Mouse (Mus musculus) left cerebral cortex, postnatal 4 days (tissue): ENCODE measurements around the gene Klhl6. TPM values are rescaled to one million over a fixed set of nuclear protein-coding genes. Genes with fewer than 3 reads are reported as not detected.

Source experiments
- DNase-seq: peaks from one replicate; pipeline ENCODE4 v3.0.0-alpha.2; 2022
- intact Hi-C: fragments of 180-260 bp; cut with DNase I; formaldehyde crosslinking; loops from one replicate; pipeline ENCODE4 v1.15.1; 2025
- total RNA-seq, 2 experiments: library from RNA; stranded (reverse); gene quantifications; 2 replicates each; pipeline ENCODE4 v1.2.3; 2021

Gene Klhl6
- total RNA-seq, 2 experiments from 2014 or later, result 2.5 to 2.6 TPM

DNA sequence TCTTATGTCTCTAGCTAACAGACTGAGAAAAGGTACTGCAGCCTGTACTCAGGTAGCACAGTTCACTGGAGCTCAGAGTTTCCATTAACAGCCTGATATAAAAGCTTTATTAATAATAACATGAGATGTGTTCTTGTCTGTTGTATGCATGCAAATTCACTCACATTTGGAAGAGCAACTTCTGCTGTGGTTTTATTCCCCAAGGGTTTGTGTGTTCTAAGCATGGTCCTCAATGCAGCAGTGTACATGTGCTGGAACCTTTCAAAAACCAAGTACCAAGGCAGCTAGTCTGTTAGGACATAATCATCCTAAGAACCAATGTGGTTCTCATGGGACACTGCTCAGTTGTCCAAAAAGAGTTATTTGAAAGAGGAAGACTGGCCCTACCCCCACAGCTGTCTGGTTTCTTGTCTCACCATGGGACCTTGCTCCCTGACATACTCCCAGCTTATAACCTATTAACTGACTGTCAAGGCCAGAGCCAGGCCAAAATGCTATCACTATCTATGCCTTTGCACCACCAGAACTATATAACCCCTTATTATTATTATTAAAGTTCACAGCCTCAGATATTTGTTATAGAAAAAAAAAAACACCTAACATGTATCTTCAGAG lies 10.0 kb downstream of the Klhl6 start:
- intact Hi-C loops, result no loop called here
- DNase-seq, result no peak

DNA sequence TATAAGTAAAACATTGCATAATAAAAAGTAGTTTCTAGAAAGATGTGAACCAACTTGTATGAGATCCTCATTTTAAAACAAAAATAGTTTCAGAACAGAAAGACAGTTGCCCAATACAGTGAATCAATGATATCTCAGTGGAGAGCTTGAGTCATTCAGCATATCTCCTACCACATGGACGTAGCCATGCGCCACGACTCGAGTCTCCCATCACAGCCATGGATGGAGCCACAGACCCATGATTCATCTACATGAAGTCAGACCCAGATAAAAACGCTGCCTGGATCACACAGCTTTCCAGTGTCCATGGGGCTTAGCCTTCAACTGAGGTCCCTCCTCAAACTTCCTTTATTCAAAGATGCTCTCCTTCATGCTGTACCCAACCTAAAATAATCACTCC lies 13.3 kb downstream of the Klhl6 start:
- intact Hi-C loops, result no loop called here
- DNase-seq, result no peak

DNA sequence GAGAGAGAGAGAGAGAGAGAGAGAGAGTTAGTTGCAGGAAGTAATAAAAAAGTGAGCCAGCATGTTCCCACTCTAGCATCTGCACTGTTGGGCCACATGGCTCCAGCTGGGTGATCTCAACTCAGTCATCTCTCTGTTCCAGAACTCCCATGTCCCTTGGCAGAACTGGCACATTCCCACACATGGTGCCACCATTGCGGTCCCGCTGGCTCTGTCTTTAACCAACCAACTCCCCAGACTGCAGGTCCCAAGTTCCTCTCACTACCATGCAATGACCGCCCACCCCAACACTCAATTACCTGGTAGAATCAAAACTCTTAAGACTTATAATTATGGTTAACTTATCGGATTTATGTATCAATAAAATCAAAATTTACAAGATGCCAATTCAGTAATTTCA lies 14.2 kb downstream of the Klhl6 start:
- intact Hi-C loops, result no loop called here
- DNase-seq, result no peak

DNA sequence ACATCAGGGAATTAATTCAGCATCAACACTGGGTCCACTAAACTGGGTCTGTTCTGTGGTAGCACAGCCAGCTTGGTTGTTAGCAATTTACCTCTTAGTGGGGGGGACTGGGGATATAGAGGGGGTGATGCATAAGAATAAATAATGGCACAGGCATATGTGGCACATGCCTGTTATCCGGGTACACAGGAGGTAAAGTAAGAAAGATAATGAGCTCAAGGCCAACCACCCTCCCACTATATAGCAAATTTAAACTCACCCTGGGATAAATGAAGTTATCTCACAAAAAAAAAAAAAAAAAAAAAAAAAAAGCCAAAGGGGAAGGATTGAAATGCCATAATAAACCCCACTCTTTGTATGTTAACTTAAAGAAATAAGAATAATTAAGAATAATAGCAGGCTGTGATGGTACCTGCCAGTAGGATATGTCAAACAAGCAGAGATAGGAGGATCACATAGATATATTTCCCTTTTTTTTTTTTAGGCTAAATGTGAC lies 14.9 kb downstream of the Klhl6 start:
- no peak for DNase-seq
- intact Hi-C loops, result no loop called here

DNA sequence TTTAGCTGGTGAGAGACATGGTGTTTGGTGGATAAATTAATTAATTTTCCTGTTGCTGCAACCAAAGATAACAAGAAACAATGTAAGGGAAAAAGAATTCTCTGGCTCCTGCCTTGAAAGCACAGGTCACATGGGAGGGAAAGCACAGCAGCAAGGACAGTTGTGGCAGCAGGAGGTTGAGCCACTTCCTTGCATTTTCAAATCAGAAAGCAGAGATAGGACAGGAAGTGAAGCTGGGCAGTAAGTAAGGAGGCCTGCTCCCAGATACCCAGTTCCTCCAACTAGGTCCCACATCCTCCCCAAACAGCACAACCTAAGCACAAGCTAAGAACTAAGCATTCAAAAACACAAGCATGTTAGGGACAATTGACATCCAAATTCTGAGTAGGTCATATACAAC lies 15.9 kb downstream of the Klhl6 start:
- intact Hi-C loops, result no loop called here
- DNase-seq, result no peak

DNA sequence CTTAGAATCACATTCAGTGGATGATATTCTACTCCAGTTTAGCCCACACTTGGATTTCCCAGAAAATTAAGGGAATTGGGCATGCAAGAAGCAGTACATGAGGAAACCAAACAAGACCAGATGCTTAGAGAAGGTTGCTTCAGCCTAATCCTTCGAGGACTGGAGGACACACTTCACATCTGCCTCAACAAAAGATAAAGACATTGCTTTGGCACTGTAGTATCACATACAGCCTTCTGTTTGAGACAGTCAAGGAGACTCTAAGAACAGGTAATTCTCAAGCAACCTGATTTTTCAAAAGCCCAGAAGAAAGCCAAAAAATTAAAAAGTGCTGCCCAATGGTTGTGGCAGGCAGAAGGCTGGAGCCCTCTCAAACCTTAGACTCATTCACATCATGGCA lies 16.4 kb downstream of the Klhl6 start:
- DNase-seq, result no peak
- intact Hi-C loops, result no loop called here

DNA sequence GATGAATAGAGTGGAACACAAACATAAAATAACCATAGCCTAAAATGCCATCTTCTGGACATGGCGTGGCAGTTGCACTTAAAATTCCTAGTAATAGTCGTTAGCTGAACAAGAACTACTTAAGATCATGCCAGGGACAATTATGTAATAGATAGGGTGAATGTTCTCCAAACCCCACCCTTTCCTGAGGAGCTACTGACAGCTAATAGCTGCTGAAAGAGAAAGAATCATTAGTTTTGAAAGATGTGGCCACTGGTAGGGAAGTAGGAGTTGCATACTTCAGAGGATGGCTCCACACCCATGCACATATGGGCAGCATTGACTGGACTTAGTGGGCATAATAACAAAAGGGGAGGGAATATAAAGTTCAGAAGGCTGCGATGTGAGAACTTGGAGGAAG lies 19.9 kb downstream of the Klhl6 start:
- intact Hi-C loops, result no loop called here
- DNase-seq, result no peak

DNA sequence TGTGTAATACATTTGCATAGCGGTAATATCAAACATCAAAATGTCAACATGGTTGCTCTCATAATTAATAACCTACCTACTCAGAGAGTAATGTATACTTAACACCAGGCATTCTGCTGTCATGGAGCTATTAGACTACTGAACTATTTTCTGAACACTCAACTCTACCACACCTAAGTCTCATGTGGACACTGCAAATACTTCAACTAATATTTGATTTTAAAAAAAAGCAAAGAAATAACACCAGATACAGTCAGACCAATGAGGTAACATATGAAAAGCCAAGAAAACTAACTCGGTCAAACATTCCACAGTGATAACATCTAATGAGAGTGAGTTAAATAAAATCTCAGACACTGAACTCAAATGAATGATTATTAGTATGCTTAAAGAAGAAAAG lies 21.8 kb downstream of the Klhl6 start:
- no peak for DNase-seq
- intact Hi-C loops, result no loop called here

DNA sequence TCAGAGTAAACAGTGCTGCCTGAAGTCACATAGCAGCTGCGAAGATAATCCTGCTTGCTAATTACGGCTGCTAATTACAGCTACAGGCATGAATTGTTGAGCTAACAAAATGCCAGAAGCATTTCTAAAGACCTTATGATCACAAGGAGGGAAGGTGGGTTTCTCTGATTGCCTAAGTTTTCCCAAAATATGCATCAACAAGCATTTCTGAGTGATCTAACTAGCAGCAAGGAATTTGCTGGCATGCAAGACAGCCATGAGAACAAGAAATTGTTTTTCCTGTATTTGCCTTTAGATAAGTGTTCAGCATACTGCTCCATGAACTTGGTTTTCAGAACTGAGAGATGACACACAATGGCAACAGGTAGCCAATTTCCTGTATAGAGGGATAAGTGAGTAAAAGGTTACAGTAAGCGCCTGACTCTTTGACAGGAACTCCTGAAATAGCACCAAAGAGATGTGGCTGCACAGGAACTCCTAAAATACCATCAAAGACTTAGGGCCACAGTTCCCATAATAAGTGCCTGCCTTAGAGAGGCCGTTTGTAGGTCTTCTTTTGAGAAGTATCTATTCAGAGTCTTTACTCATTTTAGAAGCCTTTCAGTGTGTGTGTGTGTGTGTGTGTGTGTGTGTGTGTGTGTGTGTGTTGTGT lies 22.3 kb downstream of the Klhl6 start:
- intact Hi-C loops, result no loop called here
- no peak for DNase-seq

DNA sequence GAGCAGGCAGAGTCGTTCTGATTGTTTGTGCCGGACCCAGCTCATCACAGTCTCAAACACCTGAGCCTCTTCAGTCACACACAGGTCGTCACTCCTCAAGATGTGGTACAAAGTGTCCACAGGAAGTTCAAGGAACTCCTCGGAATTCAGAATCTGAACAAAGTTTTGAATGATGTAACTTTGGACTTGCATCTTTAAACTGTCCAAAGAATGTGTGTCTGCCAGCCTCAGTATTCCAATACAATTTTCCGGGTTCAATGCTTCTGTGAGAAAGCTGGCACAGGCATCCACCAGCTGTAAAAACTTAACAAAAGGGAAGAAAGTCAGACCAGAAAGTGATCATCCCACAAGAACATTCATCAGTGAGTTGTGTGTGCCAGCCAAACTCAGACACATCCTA lies 25.8 kb downstream of the Klhl6 start:
- intact Hi-C loops, result no loop called here
- DNase-seq, result no peak

DNA sequence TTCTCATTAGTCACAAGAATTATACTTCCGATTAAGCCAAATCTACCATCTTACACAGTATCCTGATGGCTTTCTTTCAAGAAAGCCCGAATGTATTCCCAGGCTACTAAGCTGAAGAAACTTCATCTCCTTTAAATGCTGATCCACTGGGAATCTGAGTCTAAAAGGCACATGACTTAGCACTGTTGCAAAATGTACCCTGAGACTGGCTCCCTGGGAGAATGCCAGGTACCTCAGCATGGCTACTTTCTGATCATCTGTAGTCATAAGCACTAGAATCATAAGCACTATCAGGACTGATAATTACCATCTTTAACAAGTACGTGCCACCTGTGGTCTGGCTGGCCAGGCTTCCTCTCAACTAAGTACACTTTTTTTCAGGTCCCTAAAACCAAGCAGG lies 35.5 kb downstream of the Klhl6 start:
- no peak for DNase-seq
- intact Hi-C loops, result no loop called here

DNA sequence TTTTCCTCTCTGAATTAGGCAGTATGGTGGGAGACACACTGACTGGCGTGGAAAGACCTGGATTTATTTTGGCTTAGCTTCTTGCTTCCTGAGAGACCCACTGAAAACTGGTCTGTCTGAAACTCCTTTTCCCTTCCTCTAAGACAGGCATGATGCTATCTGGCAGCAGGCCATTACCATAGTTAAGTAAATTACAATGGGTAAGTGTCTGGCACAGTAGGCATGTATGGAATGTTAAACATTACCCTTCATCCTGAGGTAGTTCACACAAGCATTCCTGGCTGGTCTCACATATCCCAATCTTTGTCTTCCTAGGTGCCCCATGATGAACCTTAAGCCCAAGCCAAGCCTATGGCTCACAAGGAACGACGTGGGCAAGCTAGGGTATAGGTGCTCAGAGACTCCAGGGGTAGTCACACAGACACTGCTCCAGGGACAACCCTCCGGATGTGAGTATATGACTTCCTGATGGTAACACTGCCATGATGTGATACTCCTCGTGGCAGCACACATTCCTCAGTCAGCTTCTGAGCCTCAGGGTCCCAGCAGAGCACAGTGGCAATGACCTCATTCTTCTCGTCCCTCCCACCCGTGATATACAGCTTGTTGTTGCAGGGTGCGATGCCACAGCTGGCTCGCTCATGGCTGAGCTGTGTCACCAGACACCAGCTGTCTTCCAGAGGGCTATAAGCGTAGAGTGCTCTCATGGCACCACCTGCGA lies 36.1 kb downstream of the Klhl6 start:
- no peak for DNase-seq
- intact Hi-C loops, result no loop called here

DNA sequence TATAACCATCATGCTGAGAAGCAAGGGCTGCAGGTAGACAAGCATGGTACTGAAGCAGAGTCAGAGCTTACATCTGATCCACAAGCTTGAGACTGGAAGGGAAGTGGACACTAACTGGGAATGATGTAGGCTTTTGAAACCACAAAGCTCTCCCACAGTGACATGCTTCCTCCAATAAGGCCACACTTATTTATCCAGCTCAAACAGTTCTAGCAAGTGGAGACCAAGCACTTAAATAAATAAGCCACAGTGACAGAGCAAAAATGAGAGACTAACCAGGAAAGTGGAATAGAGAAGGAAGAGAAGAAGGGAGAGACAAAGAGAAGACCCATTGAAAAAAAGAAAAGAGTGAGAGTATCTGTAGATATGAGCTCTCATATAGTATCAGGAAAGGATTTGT lies 62.0 kb downstream of the Klhl6 start:
- intact Hi-C loops, result no loop called here
- no peak for DNase-seq

DNA sequence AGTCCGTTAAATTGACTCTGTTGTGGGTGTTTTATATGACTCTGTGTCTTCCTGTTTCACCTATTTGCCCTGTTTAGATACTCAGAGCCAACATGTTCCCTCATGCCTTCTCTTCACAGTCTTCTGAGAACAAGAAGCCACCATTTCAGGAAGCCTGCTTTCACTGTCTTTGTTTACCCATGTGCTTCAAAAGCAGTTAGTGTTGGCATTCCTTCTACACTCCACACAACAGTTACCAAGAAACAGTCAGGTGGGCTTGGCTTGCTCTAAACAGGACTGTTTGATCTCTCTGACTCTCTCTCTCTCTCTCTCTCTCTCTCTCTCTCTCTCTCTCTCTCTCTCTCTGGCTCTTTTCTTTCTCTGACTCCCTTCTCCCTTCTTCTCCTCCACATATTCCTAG lies 64.6 kb downstream of the Klhl6 start:
- intact Hi-C loops, result no loop called here
- DNase-seq, result no peak

DNA sequence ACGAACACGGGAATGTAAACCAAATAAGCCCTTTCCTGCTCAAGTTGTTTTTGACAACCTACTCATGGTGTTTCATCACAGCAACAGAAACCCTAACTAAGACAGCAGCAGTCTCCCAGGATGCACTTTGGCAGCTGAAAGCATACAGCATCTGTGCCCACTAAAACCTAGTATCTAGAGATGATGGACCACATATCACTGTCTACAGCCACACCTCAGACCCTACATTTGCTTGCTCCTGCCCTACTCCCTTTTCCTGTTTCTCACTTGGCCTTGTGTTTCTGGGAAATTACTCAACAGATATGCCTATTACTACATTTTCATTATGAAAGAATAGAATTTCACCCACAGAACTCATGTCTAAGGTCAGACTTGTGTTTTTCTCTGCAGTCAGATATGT lies 70.3 kb downstream of the Klhl6 start:
- intact Hi-C loops, result no loop called here
- DNase-seq, result no peak

DNA sequence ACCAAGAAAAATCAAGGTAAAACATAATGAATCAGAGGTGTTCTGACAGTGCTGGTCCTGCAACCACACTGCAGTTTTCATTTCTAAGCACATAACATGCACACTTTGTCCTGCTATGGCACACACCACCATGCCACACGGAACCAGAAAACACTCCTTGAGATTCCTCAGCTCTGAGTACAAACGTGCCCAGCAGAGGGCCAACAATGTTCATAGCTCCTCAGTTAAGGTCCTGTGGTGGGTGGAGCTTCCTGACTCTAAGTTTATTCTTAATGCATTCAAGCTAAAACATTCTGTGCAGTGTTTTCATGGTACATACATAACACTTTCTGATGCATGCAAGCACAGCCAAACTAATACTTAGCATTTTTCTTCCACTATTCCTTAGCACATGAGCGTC lies 74.5 kb downstream of the Klhl6 start:
- DNase-seq, result no peak
- intact Hi-C loops, result no loop called here

DNA sequence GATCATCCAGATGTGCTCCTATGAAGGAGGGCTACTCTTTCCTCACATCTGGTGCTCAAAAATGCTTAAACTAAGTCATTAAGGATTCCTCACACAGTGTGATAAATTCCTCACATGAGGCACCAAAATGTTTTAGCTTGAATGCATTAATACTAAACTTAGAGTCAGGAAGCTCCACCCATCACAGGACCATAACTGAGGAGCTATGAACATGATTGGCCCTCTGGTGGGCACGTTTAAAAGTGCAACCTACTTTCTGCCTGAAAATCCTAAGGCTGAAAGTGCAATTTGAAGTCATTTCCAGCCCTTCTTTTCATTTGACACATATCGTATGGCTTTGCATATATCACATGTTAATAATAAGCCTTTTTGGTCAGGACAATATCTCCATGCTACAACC lies 75.7 kb downstream of the Klhl6 start:
- intact Hi-C loops, result no loop called here
- DNase-seq, result peak; percentile 14

DNA sequence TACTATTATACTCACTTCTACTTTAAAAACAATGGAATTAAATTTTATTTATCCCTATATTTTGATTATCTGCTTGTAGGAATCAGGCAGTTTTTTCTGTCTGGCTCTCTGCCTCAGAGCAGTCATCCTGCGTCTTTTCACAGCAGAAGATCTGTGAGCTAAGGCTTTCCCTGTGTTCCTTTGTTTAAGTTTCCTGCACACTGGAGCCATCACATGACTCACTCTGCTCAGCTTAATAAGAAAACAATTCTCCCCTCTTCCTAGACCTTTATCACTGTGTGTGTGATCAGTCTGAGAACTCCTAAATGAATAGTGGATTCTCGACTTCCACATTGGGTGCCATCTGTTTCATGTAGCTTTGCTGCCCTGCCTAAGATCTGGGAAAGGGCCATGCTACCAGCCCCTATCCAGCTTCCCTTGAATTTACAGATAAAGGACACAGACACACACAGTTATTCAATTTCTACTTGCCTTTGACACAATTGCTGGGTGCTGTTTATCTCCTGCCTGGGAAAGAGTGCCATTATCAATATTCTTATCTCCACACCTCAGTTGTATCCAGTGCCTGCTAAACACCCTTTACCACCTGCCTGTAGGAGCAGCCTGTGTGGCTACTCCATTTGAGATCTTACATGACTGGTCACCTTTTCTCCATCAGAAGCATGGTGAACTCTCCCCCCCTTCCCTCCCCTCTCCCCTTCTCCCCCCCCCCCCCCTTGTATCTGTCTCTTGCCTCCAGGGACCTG lies 77.9 kb downstream of the Klhl6 start:
- no peak for DNase-seq
- intact Hi-C loops, result no loop called here

DNA sequence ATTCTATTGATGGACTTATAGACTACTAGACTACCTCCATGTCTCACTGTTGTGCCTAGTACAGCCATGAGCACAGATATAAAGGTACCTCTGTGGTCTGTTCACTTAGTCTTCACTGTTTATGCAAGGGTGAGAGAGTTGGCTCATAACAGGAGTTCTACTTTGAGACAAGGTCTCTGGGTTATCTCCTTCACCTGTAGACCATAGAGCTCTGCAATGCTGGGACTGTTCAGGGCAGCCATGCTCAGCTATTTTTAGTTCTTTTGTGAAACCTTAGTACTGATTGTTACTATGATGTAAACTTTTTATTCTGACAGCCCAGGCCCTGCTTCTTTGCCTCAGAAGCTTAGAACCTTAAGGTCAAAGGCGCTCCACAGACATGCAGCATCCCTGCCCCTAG lies 79.0 kb downstream of the Klhl6 start:
- intact Hi-C loops, result no loop called here
- DNase-seq, result no peak
